Mouse (Mus musculus) cortical plate, adult 2 months (tissue): ENCODE measurements at regions not wholly inside any gene's neighbourhood (a gene's known extent, or its start where the extent isn't known, plus 50 kb on each side); places are given as distances from the start of the nearest gene placed in this dataset.
"Not testable (repeated sequence)": the region's sequence is repeated elsewhere in the genome, so short reads cannot be mapped to it uniquely, and the experiment has no call there.

ENCODE experiments used
- H3K27ac ChIP-seq: fragments of 200-500 bp; 2 replicates; pipeline ENCODE4 v1.5.1; 2012; ENCODE audit warnings: low read length, control low read depth, inconsistent platforms; ENCODE audit not compliant: insufficient read depth
- H3K4me1 ChIP-seq: fragments of 200-500 bp; 2 replicates; pipeline ENCODE4 v1.6.1; 2011; ENCODE audit warnings: low read length; ENCODE audit not compliant: control insufficient read depth, insufficient read depth
- H3K4me3 ChIP-seq: fragments of 200-500 bp; 2 replicates; pipeline ENCODE4 v1.5.1; 2011; ENCODE audit warnings: mild to moderate bottlenecking, low read length, control low read depth; ENCODE audit not compliant: insufficient read depth
- CTCF ChIP-seq: fragments of 200-500 bp; IDR thresholded peaks from 2 replicates; pipeline ENCODE4 v1.5.1; 2011; ENCODE audit warnings: mild to moderate bottlenecking, control low read depth, low read length; ENCODE audit not compliant: insufficient read depth; ENCODE audit errors: extremely low read depth
- POLR2A ChIP-seq: fragments of 200-500 bp; IDR thresholded peaks from 2 replicates; pipeline ENCODE4 v1.6.1; 2011; ENCODE audit warnings: mild to moderate bottlenecking, low read length, control low read depth; ENCODE audit not compliant: insufficient read depth; ENCODE audit errors: extremely low read depth

DNA sequence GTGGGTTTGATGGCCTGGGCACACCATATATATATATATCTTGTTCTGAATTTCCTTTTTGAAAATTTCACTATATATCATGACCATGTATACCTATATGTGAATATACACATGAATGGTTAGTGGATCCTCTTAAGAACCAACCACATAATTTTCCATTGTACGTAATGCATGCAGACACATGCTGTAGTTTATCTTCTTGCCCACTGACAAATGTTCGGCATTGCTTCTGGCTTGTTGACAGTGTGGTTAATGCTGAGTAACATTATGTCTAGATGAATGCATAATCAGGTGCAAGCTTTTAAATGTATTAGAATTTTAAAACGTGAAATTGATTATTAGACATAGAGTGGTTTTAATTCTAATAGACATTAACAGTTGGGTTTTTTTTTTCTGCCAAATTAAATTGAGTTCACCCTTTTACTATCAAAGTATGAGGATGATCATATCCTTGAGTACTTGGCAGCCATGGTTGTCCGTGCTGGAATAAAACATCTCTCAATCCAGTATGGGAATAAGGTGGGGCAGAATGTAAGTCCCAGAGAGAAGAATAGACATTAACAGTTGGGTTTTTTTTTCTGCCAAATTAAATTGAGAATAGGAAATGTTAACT is 110.3 kb downstream of the A730009L09Rik start:
- H3K27ac ChIP-seq = no peak overlapping the region
- peaks cover 1% of the 10 kb centered on the region; the same call in 1 of the 2 replicates for H3K4me1 ChIP-seq
- no peak overlapping the region for H3K4me3 ChIP-seq
- TF ChIP-seq POLR2A (no peak), CTCF (no peak)

DNA sequence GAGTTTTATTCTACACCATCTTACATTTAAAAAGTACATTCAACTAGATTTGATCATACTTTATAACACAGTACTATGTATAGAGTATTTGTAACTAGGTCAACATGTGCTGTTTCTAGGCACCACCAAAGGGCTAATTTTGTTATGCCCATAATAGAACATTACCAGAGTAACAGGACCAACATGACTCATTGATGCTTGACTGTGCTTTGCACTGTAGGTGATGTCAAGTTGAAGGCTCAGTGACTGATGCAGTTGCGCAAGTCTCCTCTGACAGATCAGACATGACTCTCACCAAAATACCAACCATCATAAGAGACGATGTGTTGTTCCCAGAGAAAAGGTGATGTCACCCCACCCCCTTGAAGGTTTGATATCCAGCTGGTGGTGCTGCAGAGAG is 108.5 kb downstream of the Mrpl39 start:
- H3K27ac ChIP-seq = no peak overlapping the region
- H3K4me3 ChIP-seq = no peak overlapping the region
- peaks cover 1% of the 10 kb centered on the region; the same call in 1 of the 2 replicates for H3K4me1 ChIP-seq
- TF ChIP-seq POLR2A (no peak), CTCF (no peak)

DNA sequence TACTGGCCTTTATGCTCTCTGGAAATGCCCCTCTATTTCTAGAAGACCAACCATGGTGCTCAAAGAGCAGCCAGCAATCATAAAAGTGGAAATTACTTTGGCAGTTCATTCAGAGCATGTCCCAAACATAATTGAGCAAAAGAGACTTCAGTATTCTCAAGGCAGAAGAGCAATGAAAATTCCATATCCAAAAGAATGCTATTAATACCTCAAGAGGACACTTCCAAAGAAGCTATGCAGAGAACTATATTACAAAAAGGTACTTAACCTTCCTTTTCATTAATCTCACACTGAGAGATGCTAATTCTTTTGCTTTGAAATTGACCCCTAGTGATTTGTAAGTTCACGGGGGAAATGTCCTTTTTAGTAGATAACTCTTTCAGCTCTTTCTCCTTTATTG is 105.7 kb downstream of the Mrpl39 start:
- H3K4me1 ChIP-seq = peaks cover 1% of the 10 kb centered on the region; the same call in 1 of the 2 replicates
- no peak overlapping the region for H3K4me3 ChIP-seq
- H3K27ac ChIP-seq = no peak overlapping the region
- no peak for TF ChIP-seq CTCF
- no peak for TF ChIP-seq POLR2A

DNA sequence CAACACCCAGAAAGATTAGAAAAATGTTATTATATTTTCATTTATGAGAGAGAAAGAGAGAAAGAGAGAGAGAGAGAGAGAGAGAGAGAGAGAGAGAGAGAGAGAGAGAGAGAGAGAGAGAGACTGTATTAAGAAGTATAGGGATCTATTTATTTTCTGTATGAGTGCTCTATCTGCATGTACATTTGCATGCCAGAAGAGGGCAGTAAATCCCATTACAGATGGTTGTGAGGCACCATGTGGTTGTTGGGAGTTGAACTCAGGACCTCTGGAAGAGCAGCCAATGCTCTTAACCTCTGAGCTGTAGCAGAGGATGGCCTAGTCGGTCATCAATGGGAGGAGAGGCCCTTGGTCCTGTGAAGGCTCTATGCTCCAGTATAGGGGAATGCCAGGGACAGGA is 91.1 kb downstream of the Mrpl39 start:
- not testable (repeated sequence) for H3K4me1 ChIP-seq, H3K4me3 ChIP-seq, H3K27ac ChIP-seq

DNA sequence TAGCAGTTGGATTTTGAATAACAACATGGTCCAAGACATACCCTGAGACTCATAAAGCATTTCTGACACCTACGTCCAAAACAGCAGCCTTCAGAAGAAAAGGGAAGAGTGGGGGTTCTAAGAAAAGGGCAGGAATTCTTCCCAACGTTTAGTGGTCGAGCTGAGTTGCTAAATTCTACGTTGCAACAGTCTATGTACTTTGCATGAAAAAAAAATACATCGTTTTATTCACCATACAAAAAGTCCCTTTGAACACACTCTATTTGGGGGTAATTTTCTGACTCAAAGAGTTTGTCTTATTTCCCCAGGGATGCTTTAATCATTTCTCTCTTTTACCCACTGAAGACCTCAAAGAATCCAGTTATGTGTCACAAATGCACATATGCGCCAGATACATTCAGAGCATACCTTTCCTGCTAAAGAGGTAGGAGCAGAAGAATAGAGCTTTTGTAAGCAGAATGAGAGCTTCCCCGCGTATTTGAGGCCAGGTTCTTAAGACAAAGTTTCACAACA is 89.3 kb downstream of the Mrpl39 start:
- Histone ChIP-seq H3K27ac (no peak overlapping the region), H3K4me3 (no peak overlapping the region), H3K4me1 (no peaks in the 10 kb centered on the region)
- TF ChIP-seq CTCF (no peak), POLR2A (no peak)

DNA sequence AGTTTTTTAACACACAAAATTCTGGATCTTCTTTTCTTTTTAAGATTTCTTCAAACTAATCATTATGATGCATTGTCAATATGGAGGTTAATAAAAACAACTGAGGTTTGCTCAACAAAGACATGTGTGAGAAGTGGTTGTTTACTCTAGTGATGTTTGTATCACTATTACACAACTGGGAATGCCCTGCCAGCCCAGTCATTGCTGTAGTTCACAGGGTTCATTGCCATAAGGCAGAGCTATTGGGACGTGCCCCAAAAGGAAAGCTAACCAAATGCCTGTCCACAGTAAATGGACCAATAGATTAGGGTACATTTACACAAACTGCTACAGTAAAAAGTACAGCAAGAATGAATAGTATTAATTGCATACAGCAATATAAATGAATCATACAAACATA is 84.9 kb downstream of the Mrpl39 start:
- Histone ChIP-seq H3K4me3 (no peak overlapping the region), H3K27ac (no peak overlapping the region), H3K4me1 (no peaks in the 10 kb centered on the region)
- TF ChIP-seq POLR2A = no peak
- TF ChIP-seq CTCF = no peak

DNA sequence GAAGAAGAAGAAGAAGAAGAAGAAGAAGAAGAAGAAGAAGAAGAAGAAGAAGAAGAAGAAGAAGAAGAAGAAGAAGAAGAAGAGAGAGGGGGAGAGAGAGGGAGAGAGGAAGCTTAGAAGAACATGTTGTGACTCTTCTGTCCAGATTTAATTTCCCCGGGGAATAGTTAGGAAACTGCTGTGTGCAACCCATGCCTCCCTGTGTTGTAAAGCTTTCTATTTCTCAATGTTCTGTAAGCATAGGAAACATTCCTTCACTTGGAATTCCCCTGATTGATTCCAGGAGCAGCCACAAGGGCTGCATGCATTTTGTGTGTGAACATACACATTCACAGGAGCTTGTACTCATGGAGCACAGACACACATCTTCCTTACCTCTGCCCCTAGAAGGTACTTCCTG is 81.7 kb downstream of the Mrpl39 start:
- TF ChIP-seq CTCF = no peak
- no peak for TF ChIP-seq POLR2A
- H3K4me1 ChIP-seq = no peaks in the 10 kb centered on the region
- no peak overlapping the region for H3K4me3 ChIP-seq
- H3K27ac ChIP-seq = no peak overlapping the region

DNA sequence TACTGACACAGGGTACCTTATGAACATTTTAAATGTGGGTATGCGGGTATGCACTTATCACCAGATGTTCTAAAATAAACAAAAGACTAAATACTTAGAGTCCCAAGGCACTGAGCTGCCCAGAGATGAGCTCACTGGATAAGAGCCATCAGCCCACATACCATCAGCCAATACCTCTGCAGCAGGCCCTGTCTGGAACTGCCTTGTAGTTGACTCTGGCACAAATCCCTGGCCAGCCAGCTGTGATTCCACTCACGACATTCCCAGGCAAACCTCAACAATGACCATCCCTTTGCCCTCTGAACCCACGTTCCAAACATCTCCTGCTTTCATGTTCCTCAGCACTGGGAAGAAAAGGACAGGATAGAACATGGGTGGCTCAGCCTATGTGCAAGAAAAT is 73.7 kb downstream of the Mrpl39 start:
- Histone ChIP-seq H3K27ac (no peak overlapping the region), H3K4me3 (no peak overlapping the region), H3K4me1 (no peaks in the 10 kb centered on the region)
- TF ChIP-seq POLR2A (no peak), CTCF (no peak)

DNA sequence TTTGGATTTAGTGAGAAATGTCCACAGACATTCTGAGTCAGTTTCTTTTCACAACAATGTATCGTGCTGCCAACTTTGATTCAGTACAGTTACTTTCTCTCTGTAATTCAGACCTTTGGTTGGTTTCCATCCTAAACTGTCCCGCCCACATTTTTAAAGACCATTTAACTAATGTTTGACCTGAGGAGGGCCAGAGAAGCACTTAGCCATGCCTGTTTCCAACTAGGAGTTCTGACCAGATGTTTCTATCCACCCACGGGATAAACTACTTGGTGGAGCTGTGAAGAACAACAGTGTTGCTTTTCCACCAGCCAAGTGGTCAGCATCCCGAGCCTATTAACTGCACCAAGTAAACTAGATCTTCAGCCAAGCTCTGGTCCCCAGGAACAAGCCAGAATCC is 72.0 kb downstream of the Mrpl39 start:
- no peak overlapping the region for H3K27ac ChIP-seq
- TF ChIP-seq CTCF (no peak), POLR2A (no peak)
- no peaks in the 10 kb centered on the region for H3K4me1 ChIP-seq
- H3K4me3 ChIP-seq = no peak overlapping the region
